Mouse (Mus musculus): ENCODE measurements around the gene Rftn1. TPM values are rescaled to one million over a fixed set of nuclear protein-coding genes. Genes with fewer than 3 reads are reported as not detected.
"Not testable (repeated sequence)": the region's sequence is repeated elsewhere in the genome, so short reads cannot be mapped to it uniquely, and the experiment has no call there.

The Rftn1 gene
- polyA plus RNA-seq, 1 experiment = 2.8 TPM

DNA sequence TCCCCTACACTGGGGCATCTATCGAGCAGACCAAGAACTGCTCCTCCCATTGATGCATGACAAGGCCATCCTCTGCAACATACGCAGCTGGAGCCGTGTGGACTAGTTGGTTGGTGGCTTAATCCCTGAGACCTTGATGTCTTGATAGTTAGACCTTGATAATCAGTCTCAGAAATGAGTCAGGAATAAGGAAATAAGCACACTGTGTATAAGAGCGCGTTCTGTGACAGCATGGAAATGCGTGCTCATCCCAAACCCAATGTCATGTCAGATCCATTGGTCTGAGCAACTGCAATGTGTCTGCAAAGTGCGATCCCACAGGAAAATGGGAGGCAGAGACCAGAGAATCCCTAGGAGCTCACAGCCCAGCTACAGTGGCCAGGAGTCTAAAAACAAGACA lies 21.3 kb upstream of the Rftn1 start:
- H3K36me3 ChIP-seq (ENCODE audit: control insufficient read depth, insufficient read depth, low read length) = no peaks in the 10 kb centered on the region
- no peak overlapping the region for H3K4me3 ChIP-seq (ENCODE audit: control insufficient read depth, low read depth, low read length)
- no peaks in the 10 kb centered on the region for H3K27me3 ChIP-seq (ENCODE audit: control insufficient read depth, insufficient read depth, low read length)
- H3K4me1 ChIP-seq (ENCODE audit: control insufficient read depth, insufficient read depth, low read length) = peaks cover 3% of the 10 kb centered on the region
- no peak overlapping the region for H3K27ac ChIP-seq (ENCODE audit: control insufficient read depth, insufficient read depth, low read depth, low read length)
- no peak for TF ChIP-seq CTCF (IDR thresholded peaks at IDR 0.05; ENCODE audit: control insufficient read depth, insufficient read depth, insufficient replicate concordance, low read depth, low read length)
- no peak for TF ChIP-seq POLR2A (IDR thresholded peaks at IDR 0.05; ENCODE audit: control insufficient read depth, low read depth, low read length)

DNA sequence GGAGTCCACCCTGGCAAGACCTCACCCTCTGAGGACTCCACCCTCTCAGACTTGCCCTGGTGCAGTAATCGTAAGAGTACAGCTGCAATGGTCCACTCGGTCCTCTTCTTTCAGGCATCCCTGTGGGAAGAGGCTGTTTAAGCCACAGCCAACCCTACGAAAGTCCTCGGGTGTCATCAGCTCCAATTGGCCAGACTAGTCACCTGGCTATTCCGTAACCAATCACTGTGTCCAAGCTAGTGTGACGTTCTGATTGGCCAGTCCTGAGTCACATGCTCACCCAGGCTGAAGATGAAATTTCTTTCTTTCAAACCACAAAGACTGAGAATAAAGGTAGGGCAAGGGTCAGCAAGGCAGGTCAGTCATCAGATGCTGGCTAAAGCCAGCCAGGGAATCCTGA lies 19.4 kb upstream of the Rftn1 start:
- H3K4me1 ChIP-seq (ENCODE audit: control insufficient read depth, insufficient read depth, low read length) = peaks cover 3% of the 10 kb centered on the region
- H3K4me3 ChIP-seq (ENCODE audit: control insufficient read depth, low read depth, low read length) = peak overlapping the region; percentile 85
- H3K27me3 ChIP-seq (ENCODE audit: control insufficient read depth, insufficient read depth, low read length) = no peaks in the 10 kb centered on the region
- peak overlapping the region; percentile 35; the same call in 1 of the 2 replicates for H3K27ac ChIP-seq (ENCODE audit: control insufficient read depth, insufficient read depth, low read depth, low read length)
- TF ChIP-seq POLR2A (IDR thresholded peaks at IDR 0.05; ENCODE audit: control insufficient read depth, low read depth, low read length) (peak; percentile 45; the same call in 1 of the 2 replicates), CTCF (IDR thresholded peaks at IDR 0.05; ENCODE audit: control insufficient read depth, insufficient read depth, insufficient replicate concordance, low read depth, low read length) (no peak)
- no peaks in the 10 kb centered on the region for H3K36me3 ChIP-seq (ENCODE audit: control insufficient read depth, insufficient read depth, low read length)

DNA sequence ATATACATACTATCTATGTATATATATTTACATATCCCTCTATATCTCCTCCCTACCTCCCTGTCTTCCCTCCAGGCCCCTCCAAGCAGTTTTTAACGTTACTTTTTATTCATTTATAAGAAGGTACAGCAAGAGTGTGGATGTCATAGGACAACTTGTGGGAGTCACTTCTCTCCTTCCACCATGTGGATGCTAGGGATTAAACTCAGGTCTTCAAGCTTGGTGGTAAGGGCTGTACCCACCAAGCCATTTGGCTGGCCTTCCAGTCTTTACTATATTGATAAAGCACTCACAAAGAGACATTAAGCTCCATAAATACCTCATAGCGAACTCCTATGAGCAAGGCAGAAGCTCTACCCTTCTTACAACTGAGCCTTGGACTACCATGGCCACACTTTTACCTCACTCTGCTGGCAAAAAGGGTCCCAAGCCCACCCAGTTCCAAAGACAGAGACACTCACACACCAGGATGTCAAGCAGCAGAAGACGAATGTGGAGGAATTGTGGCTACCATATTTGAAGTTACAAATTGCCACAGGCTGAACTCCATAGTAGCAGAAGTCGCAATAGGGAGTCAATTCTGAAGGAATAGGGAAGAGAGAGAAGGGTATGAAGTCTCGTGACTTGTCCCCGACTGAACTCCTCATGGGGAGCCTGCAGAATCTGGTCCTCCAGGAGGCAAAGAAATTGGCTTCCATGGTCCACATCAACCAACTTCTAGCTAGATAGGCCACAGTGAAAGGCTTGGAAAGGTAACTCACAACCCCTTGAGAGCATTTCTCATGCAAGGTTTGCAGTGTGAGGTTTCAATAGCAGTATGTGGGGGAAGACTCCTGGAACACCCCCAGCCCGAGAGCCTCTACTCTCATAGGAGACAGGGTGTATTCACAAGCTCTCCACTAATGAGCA lies 17.9 kb upstream of the Rftn1 start:
- Histone ChIP-seq H3K36me3 (ENCODE audit: control insufficient read depth, insufficient read depth, low read length) (no peaks in the 10 kb centered on the region), H3K4me1 (ENCODE audit: control insufficient read depth, insufficient read depth, low read length) (peaks cover 3% of the 10 kb centered on the region), H3K27ac (ENCODE audit: control insufficient read depth, insufficient read depth, low read depth, low read length) (no peak overlapping the region), H3K27me3 (ENCODE audit: control insufficient read depth, insufficient read depth, low read length) (no peaks in the 10 kb centered on the region), H3K4me3 (ENCODE audit: control insufficient read depth, low read depth, low read length) (peak overlapping the region; percentile 50)
- TF ChIP-seq CTCF (IDR thresholded peaks at IDR 0.05; ENCODE audit: control insufficient read depth, insufficient read depth, insufficient replicate concordance, low read depth, low read length) = no peak
- TF ChIP-seq POLR2A (IDR thresholded peaks at IDR 0.05; ENCODE audit: control insufficient read depth, low read depth, low read length) = no peak

DNA sequence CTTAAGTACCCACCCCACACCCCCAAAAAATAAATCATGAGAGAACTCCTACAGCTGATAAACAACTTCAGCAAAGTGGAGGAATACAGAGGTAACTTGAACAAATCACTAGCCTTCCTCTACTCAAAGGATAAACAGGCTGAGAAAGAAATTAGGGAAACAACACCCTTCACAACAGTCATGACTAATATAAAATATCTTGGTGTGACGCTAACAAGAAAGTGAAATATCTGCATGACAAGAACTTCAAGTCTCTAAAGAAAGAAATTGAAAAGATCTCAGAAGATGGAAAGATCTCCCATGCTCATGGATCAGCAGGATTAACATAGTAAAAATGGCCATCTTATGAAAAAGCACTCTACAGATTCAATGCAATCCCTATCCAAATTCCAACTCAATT lies 15.8 kb upstream of the Rftn1 start:
- H3K36me3 ChIP-seq (ENCODE audit: control insufficient read depth, insufficient read depth, low read length); H3K4me3 ChIP-seq (ENCODE audit: control insufficient read depth, low read depth, low read length); H3K4me1 ChIP-seq (ENCODE audit: control insufficient read depth, insufficient read depth, low read length); H3K27ac ChIP-seq (ENCODE audit: control insufficient read depth, insufficient read depth, low read depth, low read length); H3K27me3 ChIP-seq (ENCODE audit: control insufficient read depth, insufficient read depth, low read length): not testable (repeated sequence)

DNA sequence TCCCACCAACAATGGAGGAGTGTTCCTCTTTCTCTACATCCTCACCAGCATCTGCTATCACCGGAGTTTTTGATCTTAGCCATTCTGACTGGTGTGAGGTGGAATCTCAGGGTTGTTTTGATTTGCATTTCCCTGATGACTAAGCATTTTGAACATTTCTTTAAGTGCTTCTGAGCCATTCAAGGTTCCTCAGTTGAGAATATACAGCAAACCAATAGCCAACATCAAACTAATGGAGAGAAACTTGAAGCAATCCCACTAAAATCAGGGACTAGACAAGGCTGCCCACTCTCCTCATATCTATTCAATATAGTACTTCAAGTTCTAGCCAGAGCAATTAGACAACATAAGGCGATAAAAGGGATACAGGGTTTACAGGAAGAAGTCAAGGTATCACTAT lies 15.4 kb upstream of the Rftn1 start:
- H3K36me3 ChIP-seq (ENCODE audit: control insufficient read depth, insufficient read depth, low read length); H3K4me3 ChIP-seq (ENCODE audit: control insufficient read depth, low read depth, low read length); H3K27me3 ChIP-seq (ENCODE audit: control insufficient read depth, insufficient read depth, low read length); H3K27ac ChIP-seq (ENCODE audit: control insufficient read depth, insufficient read depth, low read depth, low read length); H3K4me1 ChIP-seq (ENCODE audit: control insufficient read depth, insufficient read depth, low read length): not testable (repeated sequence)

DNA sequence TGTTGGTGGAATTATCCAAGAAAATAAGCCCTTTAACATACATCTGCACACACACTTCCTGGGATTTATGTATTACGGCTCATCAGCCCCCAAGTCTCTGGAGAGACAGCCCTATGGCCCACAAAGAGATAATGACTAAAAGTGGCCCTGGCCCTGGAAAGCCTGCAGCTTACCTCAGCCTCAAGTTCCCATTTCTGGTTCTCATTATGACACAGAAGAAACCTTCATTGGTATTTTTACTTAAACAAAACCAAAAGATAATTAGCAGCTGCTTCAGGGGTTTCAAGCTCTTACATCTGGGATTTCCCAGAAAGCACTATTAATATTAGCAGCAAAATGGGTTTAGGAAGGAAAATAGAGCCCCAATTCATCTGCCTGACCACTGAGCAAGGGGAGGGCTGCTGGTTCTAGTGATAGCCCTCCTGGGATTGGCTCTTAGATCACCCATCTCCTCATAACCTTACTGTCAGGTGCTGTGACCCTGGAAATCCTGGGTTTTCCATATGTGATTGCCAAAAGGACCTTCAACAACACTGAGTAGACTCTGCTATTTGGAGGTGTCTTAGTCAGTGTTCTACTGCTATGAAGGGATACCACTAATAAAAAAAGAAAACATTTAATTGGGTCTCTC lies 14.8 kb upstream of the Rftn1 start:
- Histone ChIP-seq H3K4me1 (ENCODE audit: control insufficient read depth, insufficient read depth, low read length) (peaks cover 3% of the 10 kb centered on the region), H3K36me3 (ENCODE audit: control insufficient read depth, insufficient read depth, low read length) (no peaks in the 10 kb centered on the region), H3K4me3 (ENCODE audit: control insufficient read depth, low read depth, low read length) (no peak overlapping the region), H3K27me3 (ENCODE audit: control insufficient read depth, insufficient read depth, low read length) (no peaks in the 10 kb centered on the region), H3K27ac (ENCODE audit: control insufficient read depth, insufficient read depth, low read depth, low read length) (no peak overlapping the region)
- TF ChIP-seq CTCF (IDR thresholded peaks at IDR 0.05; ENCODE audit: control insufficient read depth, insufficient read depth, insufficient replicate concordance, low read depth, low read length) (no peak), POLR2A (IDR thresholded peaks at IDR 0.05; ENCODE audit: control insufficient read depth, low read depth, low read length) (no peak)

DNA sequence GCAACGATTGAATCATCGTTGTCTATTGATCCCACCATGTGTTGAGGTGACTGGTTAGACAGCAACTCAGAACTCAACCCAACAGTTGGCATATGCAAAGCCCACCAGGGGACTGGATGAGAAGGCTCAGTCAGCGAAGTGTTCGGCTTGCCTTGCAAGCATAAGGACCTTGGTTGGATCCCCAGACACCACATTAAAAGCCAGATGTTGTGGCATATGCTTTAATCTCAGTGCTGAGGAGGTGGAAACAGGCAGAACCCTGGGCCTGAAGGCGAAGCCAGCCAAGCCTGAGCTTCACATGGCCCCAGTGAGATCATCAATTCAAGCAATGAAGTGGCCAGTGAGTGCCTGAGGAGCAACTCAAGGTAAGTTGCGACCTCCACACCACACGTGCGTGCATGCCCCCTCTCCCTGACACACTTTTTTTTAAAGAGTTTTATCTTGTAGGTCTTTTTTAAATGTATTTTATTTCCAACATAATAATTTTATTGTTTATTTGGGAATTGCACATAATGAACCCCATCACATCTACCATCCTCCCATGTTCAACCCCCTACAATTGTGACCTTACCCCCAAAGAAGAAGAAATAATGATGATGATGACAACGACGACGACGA lies 11.5 kb upstream of the Rftn1 start:
- H3K36me3 ChIP-seq (ENCODE audit: control insufficient read depth, insufficient read depth, low read length) = no peaks in the 10 kb centered on the region
- no peak for TF ChIP-seq POLR2A (IDR thresholded peaks at IDR 0.05; ENCODE audit: control insufficient read depth, low read depth, low read length)
- no peak for TF ChIP-seq CTCF (IDR thresholded peaks at IDR 0.05; ENCODE audit: control insufficient read depth, insufficient read depth, insufficient replicate concordance, low read depth, low read length)
- H3K27me3 ChIP-seq (ENCODE audit: control insufficient read depth, insufficient read depth, low read length) = no peaks in the 10 kb centered on the region
- H3K4me1 ChIP-seq (ENCODE audit: control insufficient read depth, insufficient read depth, low read length) = no peaks in the 10 kb centered on the region
- H3K4me3 ChIP-seq (ENCODE audit: control insufficient read depth, low read depth, low read length) = no peak overlapping the region
- H3K27ac ChIP-seq (ENCODE audit: control insufficient read depth, insufficient read depth, low read depth, low read length) = no peak overlapping the region
